Mouse (Mus musculus) mature B cell (primary cell): ENCODE measurements around the gene Nynrin.

Source experiments
- in situ Hi-C: fragments of 300-500 bp; cut with MboI; formaldehyde crosslinking; loops from 2 replicates; pipeline ENCODE4 v1.14.3; 2019

Gene Nynrin

DNA sequence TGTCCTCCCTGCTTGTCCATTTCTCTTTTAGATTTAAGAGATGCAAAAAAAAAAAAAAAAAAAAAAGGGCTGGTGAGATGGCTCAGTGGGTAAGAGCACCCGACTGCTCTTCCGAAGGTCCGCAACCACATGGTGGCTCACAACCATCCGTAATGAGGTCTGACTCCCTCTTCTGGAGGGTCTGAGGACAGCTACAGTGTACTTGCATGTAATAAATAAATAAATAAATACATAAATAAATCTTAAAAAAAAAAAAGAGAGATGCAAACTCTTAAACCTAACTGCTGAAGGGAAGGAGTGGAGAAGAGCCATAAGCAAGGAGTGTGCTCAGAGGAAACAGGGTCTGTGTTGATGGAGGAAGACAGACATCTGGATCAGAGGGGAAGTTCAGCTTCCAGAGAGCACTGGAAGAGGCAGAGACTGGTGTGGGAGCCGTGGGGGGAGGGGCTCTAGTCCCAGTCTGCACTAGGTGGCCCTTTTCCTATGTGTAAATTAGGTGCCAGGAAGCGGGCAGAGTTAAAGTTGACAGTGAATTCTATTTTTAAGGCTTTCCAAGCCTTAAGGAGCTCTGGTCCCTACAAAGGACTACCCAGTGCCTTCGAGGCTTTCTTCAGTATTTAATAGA is 24.6 kb downstream of the Nynrin start:
- in situ Hi-C loops, result loop anchor here (5.0 kb wide), 1 partner anchor 44 kb away; no protein-coding TSS in a partner anchor

DNA sequence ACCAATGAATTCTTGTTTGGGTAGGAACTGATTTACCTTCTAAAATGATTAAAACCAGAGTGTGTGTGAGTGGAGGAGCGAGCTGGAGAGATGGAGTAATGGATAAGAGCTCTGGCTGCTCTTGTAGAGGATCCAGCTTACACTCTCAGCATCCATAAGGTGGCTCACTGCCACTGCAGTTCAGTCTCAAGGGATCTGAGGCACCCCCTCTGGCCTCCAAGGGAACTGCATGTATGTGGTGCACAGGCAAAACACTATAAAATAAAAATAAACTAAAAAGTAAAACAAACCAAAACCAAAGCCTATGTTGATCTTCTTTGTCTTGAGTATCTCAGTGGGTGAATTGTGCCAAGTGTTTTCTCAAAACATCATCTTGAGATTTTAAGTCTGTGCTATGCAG is 25.8 kb downstream of the Nynrin start:
- in situ Hi-C loops, result loop anchor here (5.0 kb wide), 1 partner anchor 43 kb away; no protein-coding TSS in a partner anchor

DNA sequence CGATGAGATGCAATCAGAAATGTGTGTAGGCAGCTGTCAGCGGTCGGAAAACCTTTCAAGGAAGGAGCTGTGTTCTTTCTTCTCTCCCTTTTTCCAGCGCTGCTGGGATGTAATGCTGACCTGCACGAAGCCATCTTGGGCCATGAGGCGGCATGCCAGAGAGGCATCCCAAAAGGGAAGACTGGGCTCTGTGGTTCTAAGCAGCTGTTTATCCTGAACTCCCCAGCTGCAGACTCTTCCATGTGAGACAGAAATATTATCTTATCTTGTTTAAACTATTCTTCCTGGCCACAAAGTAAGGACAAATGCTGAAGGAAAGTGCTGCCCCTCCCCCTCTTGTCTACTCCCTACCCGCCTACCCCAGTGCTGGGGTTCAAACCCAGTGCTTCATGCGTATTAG is 27.2 kb downstream of the Nynrin start:
- in situ Hi-C loops, result no loop called here

DNA sequence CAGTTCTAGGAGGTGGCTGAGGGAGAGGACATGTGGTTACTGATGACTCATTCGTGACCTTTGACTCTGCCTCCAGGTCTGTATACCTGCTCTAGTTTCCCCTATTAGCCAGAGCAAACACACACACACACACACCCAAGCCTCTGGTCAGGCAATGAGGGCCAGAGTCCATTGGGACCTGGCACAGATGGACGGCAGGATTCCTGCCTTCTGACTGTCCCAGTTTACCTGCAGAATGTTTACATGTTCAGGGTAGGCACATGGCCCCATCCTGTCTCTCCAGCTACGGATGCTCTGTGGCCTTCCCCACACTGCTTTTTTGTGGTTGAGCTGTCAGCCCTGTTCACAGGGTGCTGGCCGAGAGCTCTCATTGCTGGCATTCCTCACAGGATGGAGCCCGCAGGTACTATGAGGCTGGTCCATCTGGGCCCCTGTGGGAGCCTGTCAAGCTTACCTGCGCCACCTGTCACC is 28.4 kb downstream of the Nynrin start:
- in situ Hi-C loops, result no loop called here

DNA sequence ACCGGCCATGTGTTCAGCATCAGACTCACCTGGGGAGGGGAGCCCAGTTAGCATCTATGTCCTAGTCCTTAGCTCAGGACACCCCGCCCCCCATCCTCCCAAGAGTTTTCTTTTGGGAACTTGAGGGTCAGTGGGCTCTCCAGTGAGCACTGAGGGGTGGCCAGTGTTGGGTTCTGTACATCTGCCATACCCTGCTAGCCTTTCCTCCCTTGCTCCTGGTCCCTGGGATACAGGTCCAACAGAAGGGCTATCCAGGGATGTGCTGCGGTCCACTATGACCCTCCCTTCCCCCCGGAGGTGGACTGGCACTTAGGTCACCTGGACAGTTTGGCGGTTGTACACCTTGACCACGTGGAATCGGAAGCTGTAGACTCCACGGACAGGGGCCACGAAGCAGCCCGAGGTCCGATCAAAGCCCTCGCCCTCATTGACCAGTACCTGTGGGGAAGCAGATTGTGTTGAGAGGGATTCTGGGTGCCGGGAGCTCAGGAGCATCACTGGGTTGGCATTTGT is 29.4 kb downstream of the Nynrin start:
- in situ Hi-C loops, result no loop called here

DNA sequence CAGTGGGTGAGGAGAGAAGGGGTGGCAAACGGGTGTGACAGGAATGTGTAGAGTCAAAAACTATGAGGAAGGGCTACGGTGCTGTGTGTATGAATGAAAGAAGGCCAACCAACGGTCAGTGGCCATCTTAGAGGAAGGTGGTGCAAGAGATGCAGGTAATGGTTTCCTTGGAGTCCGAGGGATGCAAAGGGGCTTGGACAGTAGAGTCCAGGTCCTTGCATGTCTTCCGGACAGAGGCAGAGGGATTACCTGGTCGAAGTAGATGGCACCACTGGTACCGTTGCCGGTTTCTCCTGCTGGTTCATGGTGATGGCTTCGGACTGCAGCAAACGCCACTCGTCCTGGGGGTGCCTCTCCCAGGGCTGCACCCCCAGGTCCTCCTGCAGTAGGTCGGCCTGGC is 29.9 kb downstream of the Nynrin start:
- in situ Hi-C loops, result no loop called here

DNA sequence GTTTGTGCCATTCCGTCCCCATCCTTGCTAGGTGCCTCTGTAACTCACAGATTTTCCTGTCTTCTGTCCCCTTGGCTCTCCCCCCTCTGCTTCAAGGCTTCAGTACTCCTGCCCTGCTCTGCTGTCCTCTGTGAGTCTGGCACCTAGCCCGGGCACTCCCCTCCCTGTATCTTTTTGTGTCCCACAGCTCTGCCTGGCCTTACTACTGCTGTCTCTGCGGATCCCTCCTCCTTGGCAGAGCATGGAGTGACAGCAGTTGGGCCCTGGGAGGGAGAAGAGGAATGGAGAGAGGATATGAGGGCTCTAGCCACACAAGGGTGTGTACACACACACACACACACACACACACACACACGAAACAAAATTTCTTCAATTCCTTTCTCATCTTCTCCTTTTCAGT is 30.4 kb downstream of the Nynrin start, which contains the start of gene Cbln3:
Gene Cbln3, minus strand, starts transcription at position 227 of the 400 bp plus-strand sequence.
- in situ Hi-C loops, result no loop called here

DNA sequence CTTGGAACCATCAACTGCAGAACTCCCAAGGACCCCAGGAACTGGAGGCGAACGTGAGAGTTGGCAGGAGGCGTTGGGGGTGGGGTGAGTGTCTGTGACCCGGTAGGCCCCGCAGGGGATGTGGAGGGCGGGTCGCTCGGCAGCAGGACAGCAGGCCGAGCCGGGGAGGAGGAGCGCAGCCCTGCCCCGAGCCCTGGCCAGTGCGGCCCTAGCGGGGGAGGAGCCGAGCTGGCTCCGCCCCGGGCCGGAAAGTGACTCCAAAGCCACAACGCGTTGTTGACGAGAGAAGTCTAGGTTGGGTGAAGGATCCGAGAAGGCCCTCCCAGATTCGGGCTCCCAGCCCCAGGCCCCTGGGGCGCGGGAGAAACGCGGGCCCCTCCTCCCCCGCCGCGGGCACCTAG is 30.9 kb downstream of the Nynrin start, which contains the start of gene Khnyn:
Gene Khnyn, plus strand, starts transcription at position 235 of the 401 bp plus-strand sequence.
- in situ Hi-C loops, result no loop called here

DNA sequence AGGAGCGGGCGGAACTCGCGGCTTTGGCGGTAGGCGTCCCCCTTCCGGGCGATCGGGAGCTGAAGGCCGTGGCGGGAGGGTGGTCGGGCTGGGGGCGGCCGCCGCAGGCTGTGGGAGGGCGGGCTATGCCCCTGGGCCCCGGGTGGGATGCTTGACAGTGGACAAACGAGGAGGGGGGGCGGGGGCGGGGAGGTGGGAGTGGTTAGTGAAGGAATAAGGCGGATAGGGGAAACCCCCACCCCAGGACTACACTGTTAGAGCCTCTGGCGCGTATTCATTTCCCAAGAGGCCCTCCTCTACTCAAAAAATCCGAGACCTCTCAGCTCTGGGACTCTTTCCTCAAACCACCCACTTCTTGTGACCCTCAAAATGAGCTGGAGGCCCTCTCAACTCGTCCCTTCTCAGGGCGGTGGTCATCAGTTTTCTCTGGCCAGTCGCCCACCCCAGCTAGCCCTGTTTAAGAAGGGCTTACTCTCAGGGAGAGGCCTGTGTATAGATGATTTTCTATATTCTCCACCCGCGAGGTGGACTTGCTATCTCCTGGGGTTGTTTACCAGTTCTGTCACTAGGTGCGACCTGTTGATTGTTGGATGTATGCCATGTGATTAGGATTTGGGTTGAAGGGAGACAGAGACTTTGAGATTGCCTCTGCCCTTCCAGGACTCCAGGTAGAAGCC is 31.4 kb downstream of the Nynrin start:
- in situ Hi-C loops, result no loop called here

DNA sequence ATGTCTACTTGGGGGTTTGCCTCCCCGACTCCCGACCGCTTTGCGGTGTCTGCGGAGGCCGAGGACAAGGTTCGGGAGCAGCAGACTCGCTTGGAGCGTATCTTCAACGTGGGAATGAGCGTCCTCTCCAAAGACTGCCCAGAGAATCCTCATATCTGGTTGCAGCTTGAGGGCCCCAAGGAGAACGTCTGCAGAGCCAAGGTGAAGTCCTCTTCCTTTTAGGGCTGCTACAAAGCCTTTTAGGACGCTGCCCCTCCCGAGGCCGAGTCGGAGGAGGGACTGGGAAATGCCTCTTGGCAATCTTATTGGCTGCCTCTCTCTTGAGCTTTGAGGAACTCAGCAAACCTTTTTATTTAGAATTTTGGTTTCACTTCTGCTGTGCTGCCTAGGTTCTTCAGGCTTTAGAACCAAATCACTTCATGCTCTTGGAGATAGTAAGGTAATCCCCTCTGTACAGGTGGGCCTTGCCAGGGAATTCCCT is 32.0 kb downstream of the Nynrin start:
- in situ Hi-C loops, result no loop called here

DNA sequence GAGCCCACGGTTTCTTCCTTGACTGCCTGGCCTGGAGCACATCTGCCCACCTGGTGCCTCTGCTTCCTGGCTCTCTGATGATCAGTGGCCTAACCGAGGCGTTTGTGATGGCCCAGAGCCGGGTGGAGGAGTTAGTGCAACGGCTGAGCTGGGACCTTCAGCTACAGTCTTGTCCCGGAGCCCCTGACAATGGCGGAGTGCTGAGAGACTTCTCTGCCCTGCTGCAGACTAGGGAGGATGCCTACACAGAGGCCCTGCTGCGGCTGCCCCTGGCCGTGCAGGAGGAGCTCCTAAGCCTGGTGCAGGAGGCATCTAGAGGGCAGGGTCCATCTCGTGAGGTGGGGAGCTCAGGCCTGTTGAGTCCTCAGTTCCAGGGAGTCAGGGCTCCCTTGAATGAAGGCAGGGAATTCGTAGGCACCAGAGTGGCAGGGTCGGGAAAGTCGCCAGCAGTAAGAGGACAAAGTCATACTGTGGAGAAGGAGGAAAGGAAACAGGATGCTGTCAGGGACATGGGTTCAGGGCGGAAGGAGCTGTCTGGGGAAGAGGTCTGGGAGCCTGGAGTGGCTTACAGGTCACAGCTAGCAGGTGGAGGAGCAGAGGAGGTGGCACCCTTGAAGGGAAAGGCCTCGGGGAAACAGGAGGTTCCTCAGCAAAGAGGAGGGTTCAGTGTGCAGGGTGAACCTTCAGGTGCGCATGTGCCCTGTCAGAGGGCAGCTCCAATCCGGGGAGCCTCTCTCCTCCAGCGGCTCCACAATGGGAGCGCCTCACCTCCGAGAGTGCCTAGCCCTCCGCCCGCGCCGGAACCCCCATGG is 33.0 kb downstream of the Nynrin start:
- in situ Hi-C loops, result no loop called here

DNA sequence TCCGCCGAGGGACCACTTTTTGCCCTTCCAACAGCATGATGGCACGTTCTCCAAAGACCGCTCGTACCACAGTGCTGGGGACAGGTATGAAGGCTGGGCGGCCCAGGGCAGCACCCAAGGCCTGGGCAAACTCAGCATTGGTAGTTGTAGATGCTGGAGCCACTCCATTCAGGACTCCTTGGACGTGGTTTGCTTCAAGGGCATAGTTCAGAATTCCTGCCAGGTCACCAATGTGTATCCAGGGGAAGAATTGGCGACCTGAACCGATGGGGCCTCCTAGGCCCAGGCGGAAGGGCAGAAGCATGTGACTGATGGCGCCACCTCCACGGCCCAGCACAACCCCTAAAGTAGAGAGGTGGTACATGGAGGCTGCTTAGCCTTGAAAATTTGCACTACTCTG is 43.9 kb downstream of the Nynrin start:
- in situ Hi-C loops, result no loop called here

DNA sequence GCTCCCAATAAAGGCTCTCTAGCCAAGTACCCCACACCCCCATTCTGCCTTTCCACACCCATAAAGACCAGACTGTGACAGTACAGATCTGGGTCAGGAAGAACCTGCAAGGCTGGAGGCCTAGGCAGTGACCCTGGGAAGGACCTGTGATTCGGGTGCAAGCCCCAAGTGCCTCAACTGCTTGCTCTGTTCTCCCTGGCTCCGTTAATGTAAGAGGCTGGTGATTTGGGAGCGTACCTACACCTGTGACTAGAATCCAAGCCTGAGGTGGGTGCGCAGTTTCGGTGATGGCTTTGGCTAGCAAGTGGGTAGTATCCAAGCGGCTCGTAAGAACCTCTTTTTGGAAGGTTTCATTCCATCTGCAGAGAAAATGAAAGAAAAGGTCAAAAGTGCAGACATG is 45.1 kb downstream of the Nynrin start:
- in situ Hi-C loops, result no loop called here

DNA sequence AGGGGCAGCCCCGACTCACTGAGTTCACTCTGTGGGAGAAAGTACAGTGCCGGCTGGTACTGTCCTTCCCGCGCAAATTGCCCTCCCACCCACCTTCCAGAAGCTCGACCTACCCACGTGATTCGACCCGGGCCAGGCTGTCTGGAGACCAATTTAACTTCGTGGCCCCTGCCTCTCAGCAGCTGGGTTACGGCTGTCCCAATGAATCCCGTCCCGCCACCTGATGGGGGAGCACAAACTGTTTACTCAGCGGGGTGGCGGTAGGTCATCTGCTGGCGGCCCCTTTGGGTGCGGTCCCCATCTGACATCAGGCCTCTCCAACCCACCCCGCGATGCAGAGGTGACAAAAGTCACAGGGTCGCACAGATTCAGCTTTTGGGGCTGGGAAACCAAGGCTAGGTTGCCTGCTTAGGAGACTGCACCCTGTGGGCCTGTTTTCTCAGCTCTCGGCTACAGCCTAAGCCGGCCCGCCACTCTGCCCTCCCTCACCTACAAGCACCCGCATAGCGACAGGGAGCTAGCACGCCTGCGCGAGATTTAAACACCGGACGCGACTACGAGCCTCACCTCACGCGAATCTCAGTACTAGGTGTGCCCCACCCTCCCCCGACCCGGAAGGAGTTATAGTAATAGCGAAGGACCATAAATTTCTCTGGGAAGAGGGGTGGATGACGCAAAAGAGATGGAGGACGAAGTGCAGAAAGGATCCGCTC is 46.0 kb downstream of the Nynrin start, which contains the start of gene Sdr39u1:
Gene Sdr39u1, minus strand, starts transcription at position 593 of the 713 bp plus-strand sequence.
- in situ Hi-C loops, result no loop called here

DNA sequence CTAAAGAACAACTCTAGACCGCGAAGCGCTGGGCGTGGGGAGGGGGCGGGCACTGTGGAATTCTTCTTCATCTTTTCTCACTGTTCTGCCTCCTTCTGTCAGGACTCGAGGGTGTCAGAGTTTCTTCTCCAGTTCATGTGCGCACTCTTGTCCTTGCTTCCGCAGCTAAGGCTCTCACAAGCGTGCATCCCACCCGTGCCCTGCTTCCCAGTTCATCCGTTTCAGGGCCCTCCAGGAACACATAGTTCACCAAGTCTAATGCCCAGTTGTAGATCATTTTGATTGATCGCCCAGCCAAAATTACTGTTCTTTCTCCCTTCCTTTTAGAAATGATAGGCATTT is 46.6 kb downstream of the Nynrin start:
- in situ Hi-C loops, result no loop called here

DNA sequence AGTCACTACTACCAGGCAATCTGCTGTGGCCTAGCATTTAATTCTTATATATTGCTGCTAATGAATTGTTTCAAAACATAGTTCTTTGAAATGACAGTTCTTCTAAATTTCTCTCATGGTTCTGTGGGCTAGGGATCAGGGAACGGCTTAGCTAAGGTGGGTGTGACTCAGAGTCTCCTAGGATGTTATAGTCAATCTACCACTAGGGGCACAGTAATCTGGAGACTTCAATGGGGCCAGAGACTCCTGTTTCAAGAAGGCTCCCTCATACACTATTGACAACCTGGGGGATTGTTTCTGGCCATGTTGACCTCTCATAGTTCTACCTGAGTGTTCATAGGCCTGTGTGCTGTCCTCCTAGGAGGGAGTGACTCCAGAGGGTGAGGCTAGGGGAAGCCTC is 51.7 kb downstream of the Nynrin start:
- in situ Hi-C loops, result no loop called here

DNA sequence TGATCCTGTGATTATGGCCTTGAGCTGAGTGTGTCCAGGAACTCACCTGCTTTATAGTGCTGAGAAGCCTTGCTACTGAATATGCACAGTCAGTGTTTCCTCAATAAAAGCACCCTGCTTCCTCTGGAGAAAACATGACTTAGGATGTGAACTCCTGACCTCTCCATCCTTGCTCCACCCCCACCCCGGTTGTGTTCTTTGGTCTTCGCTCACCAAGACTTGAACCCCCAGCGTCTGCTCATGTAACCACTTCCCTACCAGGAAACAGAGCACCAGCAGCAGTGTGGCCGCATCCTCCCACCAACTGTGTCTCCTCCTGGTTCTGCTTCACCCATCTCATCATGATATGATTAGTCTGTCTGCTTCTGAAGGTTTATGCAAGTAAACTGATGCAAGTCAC is 59.6 kb downstream of the Nynrin start:
- in situ Hi-C loops, result no loop called here

DNA sequence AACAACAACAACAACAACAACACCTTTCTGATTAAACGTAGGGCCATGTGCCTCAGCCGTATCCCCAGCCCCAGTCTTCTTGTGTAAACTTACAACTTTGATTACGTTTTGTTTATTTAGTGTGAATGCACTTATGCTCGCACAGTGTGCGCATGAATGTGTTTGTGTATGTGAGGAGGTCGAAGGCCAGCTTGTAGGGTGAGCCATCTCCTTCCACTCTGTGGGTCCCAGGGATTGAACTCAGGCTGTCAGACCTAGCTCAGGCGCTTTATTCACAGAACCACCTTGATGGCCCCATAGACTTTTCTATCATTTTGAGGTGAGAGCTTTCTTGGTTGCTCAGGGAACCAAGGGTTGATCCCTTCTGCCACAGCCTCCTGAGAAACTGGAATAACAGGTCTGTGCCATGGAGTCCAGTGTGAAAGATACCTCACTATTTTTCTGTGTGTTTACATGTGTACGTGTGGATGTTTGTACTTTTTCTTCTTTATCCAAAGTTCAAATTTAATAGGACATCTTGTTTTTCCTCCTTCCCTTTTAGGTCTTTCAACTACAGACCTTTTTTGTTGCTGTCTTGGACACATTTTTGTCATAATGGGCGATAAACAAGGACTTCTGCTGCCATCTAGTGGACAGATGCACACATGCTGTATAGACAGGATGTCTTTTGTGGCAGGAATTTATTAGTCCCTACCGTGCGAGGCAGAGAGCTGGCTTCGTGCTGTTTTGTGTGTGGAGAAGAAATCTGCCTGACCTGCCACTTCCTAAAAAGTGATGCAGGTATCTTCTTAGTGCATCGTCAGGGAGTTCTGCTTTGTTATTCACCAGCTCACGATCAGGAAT is 64.7 kb downstream of the Nynrin start:
- in situ Hi-C loops, result no loop called here

DNA sequence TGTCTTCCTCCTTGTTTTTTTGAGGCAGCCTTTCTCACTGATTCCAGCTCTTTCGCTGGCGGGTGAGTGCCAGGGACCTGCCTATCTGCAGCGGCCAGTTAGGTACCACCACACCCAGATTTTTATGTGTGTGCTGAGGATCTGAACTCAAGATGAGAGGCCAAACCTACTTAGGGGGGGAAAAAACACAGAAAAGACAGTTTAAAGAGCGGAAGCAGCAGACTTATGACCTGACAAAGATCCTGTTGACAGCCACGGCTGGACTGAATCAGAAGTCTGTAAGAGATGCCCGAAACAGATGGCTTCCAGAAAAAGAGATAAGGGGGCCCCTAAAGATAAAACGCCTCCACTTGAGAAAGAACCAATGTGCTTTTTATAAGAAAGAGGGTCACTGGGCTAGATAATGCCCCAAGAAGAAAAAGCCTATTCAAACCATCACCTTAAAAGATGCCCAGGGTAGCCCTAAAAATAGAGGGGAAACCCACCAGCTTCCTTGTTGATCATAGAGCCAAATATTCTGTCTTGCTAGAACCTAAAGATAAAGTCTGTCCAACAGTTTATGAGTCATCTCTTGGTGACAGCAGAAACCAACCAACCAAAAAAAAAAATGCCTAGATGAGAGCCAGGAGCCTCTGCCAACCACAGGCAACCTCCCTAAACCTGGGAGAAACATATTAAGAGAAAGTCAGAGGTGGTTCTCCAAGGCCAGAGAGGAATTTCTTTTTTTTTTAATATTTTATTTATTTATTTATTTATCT is 68.8 kb downstream of the Nynrin start:
- in situ Hi-C loops, result loop anchor here (5.0 kb wide), 1 partner anchor 45 kb away; no protein-coding TSS in a partner anchor
